Mouse (Mus musculus) thymus, postnatal 0 days (tissue): ENCODE data around the gene Timm13. TPM values are rescaled to one million over a fixed set of nuclear protein-coding genes. Genes with fewer than 3 reads are reported as not detected.

Source experiments
- DNase-seq: peaks from one replicate; pipeline ENCODE4 v3.0.0-alpha.2; 2015; ENCODE audit warnings: low spot score
- polyA plus RNA-seq: library from polyadenylated mRNA; unstranded; fragments of >200 nt; fragmentation: Nextera tagmentation; extraction: Ambion mirVana; gene quantifications from 2 replicates; pipeline ENCODE4 v1.2.1, GENCODE M21; 2015

Timm13 gene
- polyA plus RNA-seq, 1 experiment from 2014 or later, result 337 TPM

GRCm38 (mm10) chr10:80909375-80910162 is 8.8 kb upstream of the Timm13 start:
- no peak for DNase-seq

- DNase-seq, result no peak
Observed at GRCm38 (mm10) chr10:80904709-80905108, 3.9 kb upstream of the Timm13 start.

GRCm38 (mm10) chr10:80904004-80904693 is 3.4 kb upstream of the Timm13 start:
- DNase-seq, result no peak

- no peak for DNase-seq
Observed at GRCm38 (mm10) chr10:80903282-80903681, 2.5 kb upstream of the Timm13 start.

GRCm38 (mm10) chr10:80902273-80902940 is 1.6 kb upstream of the Timm13 start:
- DNase-seq, result no peak

- DNase-seq, result no peak
Observed at GRCm38 (mm10) chr10:80901409-80902272, 872 bp upstream of the Timm13 start.

- DNase-seq, result no peak
Observed at GRCm38 (mm10) chr10:80899591-80900317, 1.0 kb downstream of the Timm13 start.

- DNase-seq, result no peak
Observed at GRCm38 (mm10) chr10:80899074-80899473, 1.7 kb downstream of the Timm13 start.

- no peak for DNase-seq
Observed at GRCm38 (mm10) chr10:80897861-80898510, 2.8 kb downstream of the Timm13 start.

- DNase-seq, result no peak
Observed at GRCm38 (mm10) chr10:80896581-80897485, 3.9 kb downstream of the Timm13 start.

GRCm38 (mm10) chr10:80895697-80896096 is 5.1 kb downstream of the Timm13 start:
- no peak for DNase-seq

GRCm38 (mm10) chr10:80895100-80895499 is 5.7 kb downstream of the Timm13 start:
- DNase-seq, result no peak

GRCm38 (mm10) chr10:80887181-80887580 is 13.6 kb downstream of the Timm13 start:
- DNase-seq, result no peak

GRCm38 (mm10) chr10:80881301-80881700 is 19.5 kb downstream of the Timm13 start:
- peak; percentile 71 for DNase-seq

GRCm38 (mm10) chr10:80880901-80881300 is 19.9 kb downstream of the Timm13 start:
- no peak for DNase-seq

GRCm38 (mm10) chr10:80880131-80880641 is 20.6 kb downstream of the Timm13 start:
- DNase-seq, result peak; percentile 79

GRCm38 (mm10) chr10:80876594-80876993 is 24.2 kb downstream of the Timm13 start:
- no peak for DNase-seq

- DNase-seq, result peak; percentile 51
Observed at GRCm38 (mm10) chr10:80876028-80876427, 24.7 kb downstream of the Timm13 start.

GRCm38 (mm10) chr10:80874035-80874434 is 26.7 kb downstream of the Timm13 start:
- DNase-seq, result no peak
